Mouse (Mus musculus) heart, adult 8-10 months (tissue): Measurements from ENCODE around the gene Accsl. TPM values are rescaled to one million over a fixed set of nuclear protein-coding genes. Genes with fewer than 3 reads are reported as not detected.
A peak's percentile ranks its signal among the peaks of the same experiment; 100 is the strongest.

Source experiments
- DNase-seq: peaks from one replicate; pipeline ENCODE4 v3.0.0; 2022; ENCODE audit warnings: low spot score
- total RNA-seq, 4 experiments: library from RNA; stranded (reverse); gene quantifications; 2 replicates each; pipeline ENCODE4 v1.2.4; 2022

The Accsl gene
- total RNA-seq: not detected

- DNase-seq: no peak
These were observed at the start of gene Accsl for GRCm38 (mm10) chr2:93869107-93869600. TSS of gene Accsl (minus strand) at chr2:93869157.

- no peak for DNase-seq
These were observed 44.6 kb upstream of the Accsl start for GRCm38 (mm10) chr2:93913552-93913951.

- no peak for DNase-seq
These were observed 43.0 kb upstream of the Accsl start for GRCm38 (mm10) chr2:93911942-93912341.

GRCm38 (mm10) chr2:93909716-93910115, 40.8 kb upstream of the Accsl start:
- DNase-seq: no peak

GRCm38 (mm10) chr2:93907519-93908294, 38.8 kb upstream of the Accsl start:
- no peak for DNase-seq

- peak; percentile 68 for DNase-seq
These were observed 37.4 kb upstream of the Accsl start for GRCm38 (mm10) chr2:93906316-93906715.

- DNase-seq: no peak
These were observed 34.5 kb upstream of the Accsl start for GRCm38 (mm10) chr2:93903415-93903814.

- DNase-seq: no peak
These were observed 33.8 kb upstream of the Accsl start for GRCm38 (mm10) chr2:93902680-93903305.

- no peak for DNase-seq
These were observed 30.7 kb upstream of the Accsl start for GRCm38 (mm10) chr2:93899397-93900380.

- DNase-seq: no peak
These were observed 22.8 kb upstream of the Accsl start for GRCm38 (mm10) chr2:93891611-93892280.

- DNase-seq: no peak
These were observed 21.2 kb upstream of the Accsl start for GRCm38 (mm10) chr2:93890143-93890542.

- DNase-seq: no peak
These were observed 20.1 kb upstream of the Accsl start for GRCm38 (mm10) chr2:93889071-93889470.

GRCm38 (mm10) chr2:93888366-93888765, 19.4 kb upstream of the Accsl start:
- DNase-seq: no peak

GRCm38 (mm10) chr2:93887273-93887672, 18.3 kb upstream of the Accsl start:
- DNase-seq: no peak

GRCm38 (mm10) chr2:93886013-93886794, 17.2 kb upstream of the Accsl start:
- no peak for DNase-seq

- DNase-seq: no peak
These were observed 14.1 kb upstream of the Accsl start for GRCm38 (mm10) chr2:93883066-93883465.

- no peak for DNase-seq
These were observed 12.8 kb upstream of the Accsl start for GRCm38 (mm10) chr2:93881640-93882367.

- DNase-seq: no peak
These were observed 12.0 kb upstream of the Accsl start for GRCm38 (mm10) chr2:93880981-93881380.

- DNase-seq: no peak
These were observed 11.5 kb upstream of the Accsl start for GRCm38 (mm10) chr2:93880450-93880849.

- DNase-seq: peak; percentile 25
These were observed 8.0 kb upstream of the Accsl start for GRCm38 (mm10) chr2:93877005-93877404.
